Mouse (Mus musculus) kidney, adult 2 months (tissue): ENCODE measurements at regions not wholly inside any gene's neighbourhood (a gene's known extent, or its start where the extent isn't known, plus 50 kb on each side); places are given as distances from the start of the nearest gene placed in this dataset.
"Not testable (repeated sequence)": the region's sequence is repeated elsewhere in the genome, so short reads cannot be mapped to it uniquely, and the experiment has no call there.

Experiments
- DNase-seq: peaks from one replicate; pipeline ENCODE4 v3.0.0; 2021
- H3K27ac ChIP-seq: fragments of 200-500 bp; 2 replicates; pipeline ENCODE4 v1.5.1; 2012; ENCODE audit warnings: low read depth, low read length, control low read depth, inconsistent platforms; ENCODE audit not compliant: insufficient read depth
- H3K27me3 ChIP-seq: fragments of 200-500 bp; replicated peaks from 2 replicates; pipeline ENCODE4 v1.6.1; 2012; ENCODE audit warnings: mild to moderate bottlenecking, moderate library complexity, low read length, inconsistent platforms; ENCODE audit not compliant: control insufficient read depth, insufficient read depth
- H3K36me3 ChIP-seq: fragments of 200-500 bp; 2 replicates; pipeline ENCODE4 v1.6.1; 2012; ENCODE audit warnings: mild to moderate bottlenecking, moderate library complexity, low read length, inconsistent platforms; ENCODE audit not compliant: control insufficient read depth, insufficient read depth
- H3K4me1 ChIP-seq: fragments of 200-500 bp; 2 replicates; pipeline ENCODE4 v1.6.1; 2011; ENCODE audit warnings: low read length; ENCODE audit not compliant: control insufficient read depth, insufficient read depth
- H3K4me3 ChIP-seq: fragments of 200-500 bp; 2 replicates; pipeline ENCODE4 v1.5.1; 2011; ENCODE audit warnings: mild to moderate bottlenecking, low read depth, low read length, control low read depth; ENCODE audit not compliant: insufficient read depth
- CTCF ChIP-seq: fragments of 200-500 bp; conservative IDR thresholded peaks from 2 replicates; pipeline ENCODE4 v1.5.1; 2011; ENCODE audit warnings: low read depth, mild to moderate bottlenecking, control low read depth, low read length, moderate library complexity, mixed read lengths; ENCODE audit not compliant: insufficient read depth, insufficient read length
- POLR2A ChIP-seq: fragments of 200-500 bp; IDR thresholded peaks from one replicate; pipeline ENCODE4 v1.6.1; 2011; ENCODE audit warnings: low read depth, low read length, control low read depth
- WGBS: fragments of 180-500 bp; shearing (Covaris S2); methylation state at CpG from one replicate; pipeline ENCODE4 v1.1.7; 2018; 5-methylcytosine and 5-hydroxymethylcytosine counted together

DNA sequence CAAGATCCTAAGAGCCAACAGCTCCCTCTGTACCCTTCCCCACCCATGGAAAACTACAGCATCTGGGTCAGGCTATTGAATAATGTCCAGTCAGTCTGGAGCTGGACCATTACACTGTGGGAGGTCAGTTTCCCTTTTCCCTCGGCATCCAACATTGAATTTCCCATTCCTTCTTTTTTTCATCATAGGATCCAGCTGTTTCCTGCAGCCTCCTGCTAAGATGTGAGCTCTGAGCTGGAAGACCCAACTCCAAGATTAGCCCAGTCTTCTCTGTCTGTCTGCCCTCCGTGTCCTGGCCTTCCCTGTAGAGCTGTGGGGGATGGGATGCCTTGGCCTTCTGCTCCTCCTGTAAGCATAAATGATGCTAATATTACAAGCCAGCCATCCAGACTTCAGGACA is 138.8 kb downstream of the Nuak1 start:
- Histone ChIP-seq H3K4me1 (0 out of 2 replicates have a peak, but pooled peaks cover 2% of the 10 kb centered on the region), H3K4me3 (no peak overlapping the region), H3K27me3 (no peaks in the 10 kb centered on the region), H3K36me3 (no peaks in the 10 kb centered on the region), H3K27ac (no peak overlapping the region)
- WGBS: 61% methylated on average over 2 of the region's 2 CpGs
- TF ChIP-seq POLR2A: no peak
- TF ChIP-seq CTCF: no peak
- peak; percentile 10 for DNase-seq

DNA sequence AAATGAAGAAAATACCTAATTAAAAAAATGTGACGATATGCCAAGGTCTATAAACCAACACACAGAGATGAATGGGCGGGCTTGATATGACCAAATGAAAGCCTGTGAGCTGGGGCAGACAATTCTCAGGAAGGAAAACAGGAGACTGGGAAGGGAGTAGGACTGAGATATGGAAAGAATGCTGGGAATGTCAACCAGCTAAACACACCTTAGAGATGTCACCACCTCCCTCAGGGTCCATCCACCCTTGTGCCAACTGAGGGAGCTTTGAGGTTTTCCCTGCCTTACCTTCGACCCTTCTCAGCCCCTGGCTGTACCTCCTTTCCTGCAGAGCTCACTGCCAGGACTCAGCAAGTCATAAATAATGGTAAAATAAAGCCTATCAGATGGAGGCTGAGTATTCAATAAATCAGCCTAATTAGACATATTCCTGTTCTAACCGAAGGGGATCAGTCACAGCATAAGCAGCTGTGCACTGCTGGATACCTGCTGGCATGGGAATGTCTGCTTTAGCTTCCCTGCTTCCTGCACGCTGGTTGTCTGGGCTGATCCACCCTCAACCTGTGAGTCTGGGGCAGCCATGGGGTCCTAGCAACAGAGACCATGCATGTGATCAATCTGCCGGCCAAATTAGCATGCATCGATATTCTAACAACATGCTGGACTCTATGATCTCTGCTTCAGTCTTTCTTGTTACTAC is 137.4 kb downstream of the Nuak1 start:
- WGBS: 63% methylated on average over 7 of the region's 7 CpGs
- Histone ChIP-seq H3K27me3 (no peaks in the 10 kb centered on the region), H3K27ac (no peak overlapping the region), H3K4me1 (0 out of 2 replicates have a peak, but pooled peaks cover 2% of the 10 kb centered on the region), H3K36me3 (no peaks in the 10 kb centered on the region), H3K4me3 (no peak overlapping the region)
- DNase-seq: no peak
- TF ChIP-seq CTCF (no peak), POLR2A (no peak)

DNA sequence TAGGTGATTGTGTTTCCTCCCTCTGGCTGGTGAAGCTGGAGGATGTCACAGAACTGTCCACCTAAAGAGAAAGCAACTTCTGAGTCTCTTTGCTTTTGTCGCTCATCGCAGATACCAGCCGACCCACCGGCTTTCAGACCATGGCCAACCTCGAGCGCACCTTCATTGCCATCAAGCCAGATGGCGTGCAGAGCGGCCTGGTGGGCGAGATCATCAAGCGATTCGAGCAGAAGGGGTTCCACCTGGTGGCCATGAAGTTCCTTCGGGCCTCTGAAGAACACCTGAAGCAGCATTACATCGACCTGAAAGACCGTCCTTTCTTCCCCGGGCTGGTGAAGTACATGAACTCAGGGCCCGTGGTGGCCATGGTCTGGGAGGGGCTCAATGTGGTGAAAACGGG is 131.7 kb downstream of the Nuak1 start:
- 90% methylated on average over 17 of the region's 17 CpGs for WGBS
- H3K4me3 ChIP-seq, DNase-seq, H3K27ac ChIP-seq, H3K4me1 ChIP-seq, H3K36me3 ChIP-seq, H3K27me3 ChIP-seq: not testable (repeated sequence)

GRCm38 (mm10) chr10:84310653-84311052 is 129.7 kb downstream of the Nuak1 start:
- 93% methylated on average over 5 of the region's 5 CpGs for WGBS
- TF ChIP-seq CTCF (no peak), POLR2A (no peak)
- DNase-seq: no peak
- Histone ChIP-seq H3K27me3 (no peaks in the 10 kb centered on the region), H3K27ac (no peak overlapping the region), H3K4me1 (no peaks in the 10 kb centered on the region), H3K4me3 (no peak overlapping the region), H3K36me3 (no peaks in the 10 kb centered on the region)

DNA sequence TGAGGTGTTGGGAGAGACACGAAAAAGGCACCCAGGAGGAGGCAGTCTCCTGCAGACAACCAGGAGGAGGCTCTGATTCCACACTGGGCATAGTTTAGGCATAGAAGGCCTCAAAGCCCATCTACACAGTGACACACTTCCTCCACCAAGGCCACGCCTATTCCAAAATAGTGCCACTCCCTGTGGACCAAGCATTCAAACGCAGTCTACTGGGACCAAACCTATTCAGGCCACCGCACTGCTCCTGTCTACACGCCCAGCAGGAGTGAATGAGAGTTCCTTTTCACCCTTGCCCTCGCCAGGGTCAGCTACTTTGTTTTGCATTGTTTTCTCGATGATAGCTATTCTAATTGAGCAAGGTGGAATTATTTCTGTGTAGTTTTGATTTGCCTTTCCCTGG is 127.7 kb downstream of the Nuak1 start:
- no peaks in the 10 kb centered on the region for H3K36me3 ChIP-seq
- 82% methylated on average over 7 of the region's 7 CpGs for WGBS

DNA sequence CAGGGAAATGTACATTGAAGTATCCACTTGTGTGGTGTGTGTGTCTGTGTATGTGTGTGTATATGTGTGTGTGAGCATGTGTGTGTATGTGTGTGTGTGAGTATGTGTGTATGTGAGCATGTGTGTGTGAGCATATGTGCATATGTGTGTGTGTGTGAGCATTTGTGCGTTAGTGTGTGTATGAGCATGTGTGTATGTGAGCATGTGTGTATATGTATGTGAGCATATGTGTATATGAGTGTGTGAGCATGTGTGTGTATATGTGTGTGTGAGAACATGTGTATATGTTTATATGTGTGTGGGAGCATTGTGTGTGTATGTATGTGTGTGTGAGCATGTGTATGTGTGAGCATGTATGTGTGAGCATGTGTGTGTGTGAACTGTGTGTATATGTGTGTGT is 123.5 kb downstream of the Nuak1 start:
- TF ChIP-seq POLR2A (no peak), CTCF (no peak)
- H3K4me3 ChIP-seq: no peak overlapping the region
- no peak overlapping the region for H3K27ac ChIP-seq
- H3K36me3 ChIP-seq: no peaks in the 10 kb centered on the region
- WGBS: 97% methylated on average over 1 of the region's 1 CpGs
- DNase-seq: no peak
- no peaks in the 10 kb centered on the region for H3K27me3 ChIP-seq
- H3K4me1 ChIP-seq: no peaks in the 10 kb centered on the region

More for the DNA sequence above, 127.7 kb downstream of the Nuak1 start:
- no peak for TF ChIP-seq CTCF
- no peak for TF ChIP-seq POLR2A
- Histone ChIP-seq H3K4me1 (no peaks in the 10 kb centered on the region), H3K27ac (no peak overlapping the region), H3K27me3 (no peaks in the 10 kb centered on the region), H3K4me3 (no peak overlapping the region)
- DNase-seq: no peak

GRCm38 (mm10) chr10:84317960-84318359 is 122.4 kb downstream of the Nuak1 start:
- Histone ChIP-seq H3K4me3 (no peak overlapping the region), H3K27me3 (no peaks in the 10 kb centered on the region), H3K36me3 (no peaks in the 10 kb centered on the region), H3K27ac (no peak overlapping the region), H3K4me1 (no peaks in the 10 kb centered on the region)
- no peak for DNase-seq
- TF ChIP-seq CTCF: no peak
- no peak for TF ChIP-seq POLR2A
- 56% methylated on average over 5 of the region's 5 CpGs for WGBS
